ENCODE assay signal across 20 mouse cellular contexts in genomic region chr14:72847466-72847865, GRCm38 (mm10).
"Had no signal": no experiment of that assay in that cellular context is flagged by ENCODE, and none has a peak within 500 bp of the region (broad histone marks: within the 10 kb centered on the region; RNA-seq: fewer than 3 reads in every experiment).

No protein-coding gene starts in this region.

- H3K36me3 ChIP-seq: limb, embryonic 12.5 days; liver, embryonic 13.5 days; lung, embryonic 15.5 days; midbrain, embryonic 15.5 days; neural tube, embryonic 12.5 days; stomach, embryonic 15.5 days had no signal

- H3K9me3 ChIP-seq: limb, embryonic 12.5 days; liver, embryonic 13.5 days; lung, embryonic 15.5 days; midbrain, embryonic 15.5 days; neural tube, embryonic 12.5 days; stomach, embryonic 15.5 days had no signal

- H3K4me2 ChIP-seq: limb, embryonic 12.5 days; liver, embryonic 13.5 days; lung, embryonic 15.5 days; midbrain, embryonic 11.5 days; midbrain, embryonic 15.5 days; neural tube, embryonic 12.5 days; stomach, embryonic 15.5 days had no signal

- H3K4me1 ChIP-seq: limb, embryonic 12.5 days; liver, embryonic 13.5 days; lung, embryonic 15.5 days; neural tube, embryonic 12.5 days had no signal

- H3K27ac ChIP-seq: layer of hippocampus, adult 2 months; limb, embryonic 12.5 days; liver, embryonic 13.5 days; lung, embryonic 15.5 days; macrophage; midbrain, embryonic 15.5 days; neural tube, embryonic 12.5 days; stomach, embryonic 15.5 days had no signal

- H3K4me3 ChIP-seq: layer of hippocampus, adult 2 months; limb, embryonic 12.5 days; liver, embryonic 13.5 days; lung, embryonic 15.5 days; megakaryocyte, embryonic 14.5 days; midbrain, embryonic 15.5 days; neural tube, embryonic 12.5 days; stomach, embryonic 15.5 days had no signal

- H3K9ac ChIP-seq: limb, embryonic 12.5 days; liver, embryonic 13.5 days; liver, postnatal 0 days; lung, embryonic 15.5 days; midbrain, embryonic 15.5 days; neural tube, embryonic 12.5 days; stomach, embryonic 15.5 days had no signal

- DNase-seq: kidney, postnatal 10 days; kidney, postnatal 4 days; liver; liver, embryonic 13.5 days; liver, postnatal 0 days; lung, postnatal 14 days; retina, postnatal 1 day; right cerebral cortex, postnatal 4 days; spleen, adult 18-20 months; thymus, adult 2 months; thymus, postnatal 36 days had no signal

- ATAC-seq: liver, postnatal 0 days; midbrain, embryonic 15.5 days had no signal

- H3K27me3 ChIP-seq: limb, embryonic 12.5 days; liver, embryonic 13.5 days; lung, embryonic 15.5 days; midbrain, embryonic 15.5 days; neural tube, embryonic 12.5 days; stomach, embryonic 15.5 days had no signal
